Mouse (Mus musculus): Measurements from ENCODE around the gene Fars2. TPM values are rescaled to one million over a fixed set of nuclear protein-coding genes. Genes with fewer than 3 reads are reported as not detected.

The Fars2 gene
- polyA plus RNA-seq, 1 experiment from 2014 or later, result 33.0 TPM

DNA sequence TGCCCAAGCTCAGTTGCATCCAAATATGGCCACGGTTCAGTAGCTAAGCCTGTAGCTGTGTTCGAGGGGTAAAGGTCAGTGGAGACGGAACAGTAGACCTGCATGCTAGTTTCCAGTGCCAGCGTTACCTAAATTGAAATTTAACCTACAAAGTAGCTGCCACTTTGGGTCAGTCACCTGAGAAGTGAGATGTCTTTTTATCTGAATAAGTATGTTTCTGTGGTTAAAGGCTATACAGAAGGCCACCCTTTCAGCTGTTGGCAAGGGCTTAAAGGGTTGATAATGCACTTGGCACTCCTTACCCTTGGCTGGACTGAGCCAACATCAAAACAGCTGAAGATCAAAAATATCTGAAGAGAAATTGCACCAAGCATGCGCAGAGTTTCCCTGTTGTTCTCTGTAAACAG lies 349.3 kb downstream of the Fars2 start:
- Histone ChIP-seq H3K4me1 (ENCODE audit: control insufficient read depth, insufficient read depth, low read length) (peaks cover 7% of the 10 kb centered on the region), H3K4me3 (replicated peaks; ENCODE audit: low read depth, low read length) (no peak overlapping the region), H3K9ac (replicated peaks; ENCODE audit: low read length) (no peak overlapping the region), H3K4me2 (ENCODE audit: low read length) (no peak overlapping the region), H3K36me3 (ENCODE audit: control insufficient read depth, insufficient read depth, low read length) (no peaks in the 10 kb centered on the region), H3K9me3 (ENCODE audit: control insufficient read depth, low read length) (no peaks in the 10 kb centered on the region), H3K27me3 (ENCODE audit: control insufficient read depth, insufficient read depth, low read length) (no peaks in the 10 kb centered on the region), H3K27ac (replicated peaks; ENCODE audit: low read depth, low read length) (no peak overlapping the region)
- DNase-seq (no peak), ATAC-seq (ENCODE audit: low FRiP score, low TSS enrichment) (no peak)
- WGBS, result 95% methylated on average over 5 of the region's 5 CpGs

DNA sequence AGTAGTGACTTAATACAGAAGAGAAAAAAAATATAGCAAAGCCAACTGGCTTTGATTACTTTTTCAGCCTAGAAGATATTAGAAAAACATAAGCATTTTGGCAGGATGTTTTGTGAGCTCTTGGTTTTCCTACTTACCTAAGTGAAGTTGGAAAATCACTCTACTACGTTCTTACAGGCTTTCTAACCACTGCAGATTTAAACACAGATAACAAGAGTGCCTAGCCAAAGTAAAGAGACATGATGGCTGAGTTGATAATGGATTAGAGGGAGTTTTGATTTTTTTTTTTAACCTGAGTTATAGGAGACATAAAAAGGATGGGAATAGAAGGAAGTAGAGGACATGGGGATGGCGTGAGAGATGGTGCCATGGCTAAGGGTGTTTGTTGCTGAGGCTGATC lies 350.6 kb downstream of the Fars2 start:
- H3K4me2 ChIP-seq (ENCODE audit: low read length), result no peak overlapping the region
- H3K4me3 ChIP-seq (replicated peaks; ENCODE audit: low read depth, low read length), result no peak overlapping the region
- H3K4me1 ChIP-seq (ENCODE audit: control insufficient read depth, insufficient read depth, low read length), result peaks cover 7% of the 10 kb centered on the region
- no peaks in the 10 kb centered on the region for H3K9me3 ChIP-seq (ENCODE audit: control insufficient read depth, low read length)
- no peaks in the 10 kb centered on the region for H3K27me3 ChIP-seq (ENCODE audit: control insufficient read depth, insufficient read depth, low read length)
- H3K27ac ChIP-seq (replicated peaks; ENCODE audit: low read depth, low read length), result no peak overlapping the region
- no peaks in the 10 kb centered on the region for H3K36me3 ChIP-seq (ENCODE audit: control insufficient read depth, insufficient read depth, low read length)
- DNase-seq (no peak), ATAC-seq (ENCODE audit: low FRiP score, low TSS enrichment) (no peak)
- no peak overlapping the region for H3K9ac ChIP-seq (replicated peaks; ENCODE audit: low read length)
- 88% methylated on average over 2 of the region's 2 CpGs for WGBS

DNA sequence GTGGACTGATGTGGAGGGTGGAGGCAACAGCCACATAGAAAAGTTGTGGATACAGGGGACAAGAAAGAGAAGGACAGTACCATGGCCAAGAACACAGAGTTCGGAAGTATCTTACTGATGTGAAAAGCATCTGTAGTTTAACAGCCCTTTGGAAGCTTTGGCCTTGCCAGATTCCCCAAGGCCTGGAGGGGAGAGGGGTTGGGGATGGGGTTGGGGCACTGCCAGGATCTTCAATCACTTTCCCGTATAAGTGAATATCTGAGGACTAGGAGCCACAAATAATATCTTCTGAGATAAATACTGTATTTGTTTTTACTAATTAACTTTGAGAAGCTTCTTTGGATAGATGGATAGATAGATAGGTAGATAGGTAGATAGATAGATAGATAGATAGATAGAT lies 351.8 kb downstream of the Fars2 start:
- DNase-seq (no peak), ATAC-seq (ENCODE audit: low FRiP score, low TSS enrichment) (no peak)
- no peaks in the 10 kb centered on the region for H3K36me3 ChIP-seq (ENCODE audit: control insufficient read depth, insufficient read depth, low read length)
- H3K27me3 ChIP-seq (ENCODE audit: control insufficient read depth, insufficient read depth, low read length), result no peaks in the 10 kb centered on the region
- H3K4me2 ChIP-seq (ENCODE audit: low read length), result no peak overlapping the region
- no peak overlapping the region for H3K27ac ChIP-seq (replicated peaks; ENCODE audit: low read depth, low read length)
- no peak overlapping the region for H3K9ac ChIP-seq (replicated peaks; ENCODE audit: low read length)
- no peak overlapping the region for H3K4me3 ChIP-seq (replicated peaks; ENCODE audit: low read depth, low read length)
- 83% methylated on average over 2 of the region's 2 CpGs for WGBS
- H3K4me1 ChIP-seq (ENCODE audit: control insufficient read depth, insufficient read depth, low read length), result peaks cover 7% of the 10 kb centered on the region
- no peaks in the 10 kb centered on the region for H3K9me3 ChIP-seq (ENCODE audit: control insufficient read depth, low read length)

DNA sequence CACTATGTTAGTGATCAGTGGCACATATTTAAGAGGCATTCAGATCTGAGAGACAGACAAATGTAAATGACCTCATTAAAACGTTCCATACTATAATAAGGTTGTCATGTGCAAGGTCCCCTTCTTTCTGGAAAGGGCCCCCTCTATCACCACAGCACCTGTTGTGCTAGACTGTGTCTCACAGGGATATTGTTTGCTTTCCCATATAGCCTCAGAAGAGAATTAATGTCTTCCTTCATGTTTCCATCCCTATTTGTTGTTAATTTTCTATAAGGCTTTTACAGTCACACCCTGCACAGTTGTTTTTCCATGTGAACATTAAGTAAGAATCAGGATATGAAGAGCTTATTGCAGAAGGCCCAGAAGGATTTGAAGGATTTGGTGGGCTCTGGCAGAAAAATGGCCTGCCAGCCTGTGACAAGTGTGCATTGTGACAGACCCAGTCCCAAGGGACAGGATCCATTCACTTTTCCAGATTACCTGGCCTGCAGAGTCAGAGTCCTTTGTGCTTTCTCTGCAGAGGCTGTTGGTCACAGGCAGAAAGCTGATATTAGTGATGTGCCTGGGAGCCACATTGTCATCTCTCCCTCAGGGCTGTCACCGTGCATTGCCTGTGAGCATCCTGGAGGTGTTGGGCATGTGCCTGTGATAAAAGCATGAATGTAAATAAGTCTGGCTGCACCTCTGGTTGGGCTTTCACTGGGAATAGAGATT lies 352.4 kb downstream of the Fars2 start:
- 0 out of 2 replicates have a peak, but pooled peaks have one; percentile 8 for ATAC-seq (ENCODE audit: low FRiP score, low TSS enrichment)
- H3K27me3 ChIP-seq (ENCODE audit: control insufficient read depth, insufficient read depth, low read length), result no peaks in the 10 kb centered on the region
- no peak overlapping the region for H3K4me3 ChIP-seq (replicated peaks; ENCODE audit: low read depth, low read length)
- H3K4me1 ChIP-seq (ENCODE audit: control insufficient read depth, insufficient read depth, low read length), result peaks cover 7% of the 10 kb centered on the region
- no peak overlapping the region for H3K9ac ChIP-seq (replicated peaks; ENCODE audit: low read length)
- H3K4me2 ChIP-seq (ENCODE audit: low read length), result no peak overlapping the region
- H3K36me3 ChIP-seq (ENCODE audit: control insufficient read depth, insufficient read depth, low read length), result no peaks in the 10 kb centered on the region
- WGBS, result 26% methylated on average over 2 of the region's 2 CpGs
- H3K9me3 ChIP-seq (ENCODE audit: control insufficient read depth, low read length), result no peaks in the 10 kb centered on the region
- H3K27ac ChIP-seq (replicated peaks; ENCODE audit: low read depth, low read length), result peak overlapping the region; percentile 21
- peak; percentile 60 for DNase-seq

DNA sequence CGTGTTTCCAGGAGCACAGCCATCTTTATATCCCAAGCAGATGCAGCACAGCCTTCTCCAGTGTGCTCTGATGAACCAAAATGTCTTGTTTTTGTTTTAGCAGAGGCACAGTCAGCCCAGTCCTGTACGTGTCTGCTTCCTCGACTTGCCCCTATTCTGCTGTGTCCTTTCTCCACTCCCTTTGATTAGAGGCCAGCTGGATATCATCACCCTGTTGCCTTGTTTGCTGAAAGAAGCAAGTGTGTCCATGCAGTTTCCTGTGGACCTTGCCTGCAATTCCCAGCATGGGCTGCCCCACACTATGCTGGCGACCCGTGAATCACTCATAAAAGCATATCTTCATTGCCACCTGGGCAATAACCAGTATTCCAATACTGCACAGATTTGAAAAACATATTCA lies 360.4 kb downstream of the Fars2 start:
- Histone ChIP-seq H3K27me3 (ENCODE audit: control insufficient read depth, insufficient read depth, low read length) (no peaks in the 10 kb centered on the region), H3K4me1 (ENCODE audit: control insufficient read depth, insufficient read depth, low read length) (no peaks in the 10 kb centered on the region), H3K9me3 (ENCODE audit: control insufficient read depth, low read length) (no peaks in the 10 kb centered on the region), H3K27ac (replicated peaks; ENCODE audit: low read depth, low read length) (no peak overlapping the region), H3K9ac (replicated peaks; ENCODE audit: low read length) (no peak overlapping the region), H3K36me3 (ENCODE audit: control insufficient read depth, insufficient read depth, low read length) (no peaks in the 10 kb centered on the region), H3K4me3 (replicated peaks; ENCODE audit: low read depth, low read length) (no peak overlapping the region), H3K4me2 (ENCODE audit: low read length) (no peak overlapping the region)
- DNase-seq (no peak), ATAC-seq (ENCODE audit: low FRiP score, low TSS enrichment) (no peak)
- 89% methylated on average over 5 of the region's 5 CpGs for WGBS

DNA sequence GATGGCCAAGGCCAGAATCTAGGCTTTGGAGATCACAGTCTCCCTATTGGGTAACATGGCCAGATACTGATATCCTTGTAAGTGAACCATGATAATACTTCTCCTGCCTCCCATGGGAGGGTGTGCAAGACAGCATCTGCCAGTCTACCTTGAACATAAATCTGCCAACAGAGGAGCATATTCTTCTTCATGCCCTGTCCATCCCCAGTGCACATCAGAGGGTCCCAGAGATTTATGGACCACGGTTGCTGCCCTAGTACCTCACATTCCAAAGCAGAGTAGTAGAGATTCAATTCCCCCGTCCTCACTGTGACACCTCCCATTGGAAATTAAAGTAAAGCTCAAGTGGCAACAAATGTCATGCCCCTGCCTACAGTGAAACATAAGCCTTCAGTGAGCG lies 361.0 kb downstream of the Fars2 start:
- no peak overlapping the region for H3K27ac ChIP-seq (replicated peaks; ENCODE audit: low read depth, low read length)
- no peak overlapping the region for H3K4me2 ChIP-seq (ENCODE audit: low read length)
- H3K4me3 ChIP-seq (replicated peaks; ENCODE audit: low read depth, low read length), result no peak overlapping the region
- no peaks in the 10 kb centered on the region for H3K4me1 ChIP-seq (ENCODE audit: control insufficient read depth, insufficient read depth, low read length)
- no peaks in the 10 kb centered on the region for H3K27me3 ChIP-seq (ENCODE audit: control insufficient read depth, insufficient read depth, low read length)
- no peak; the same call in 1 of the 2 replicates for ATAC-seq (ENCODE audit: low FRiP score, low TSS enrichment)
- no peaks in the 10 kb centered on the region for H3K9me3 ChIP-seq (ENCODE audit: control insufficient read depth, low read length)
- 81% methylated on average over 3 of the region's 3 CpGs for WGBS
- DNase-seq, result no peak
- H3K36me3 ChIP-seq (ENCODE audit: control insufficient read depth, insufficient read depth, low read length), result no peaks in the 10 kb centered on the region
- no peak overlapping the region for H3K9ac ChIP-seq (replicated peaks; ENCODE audit: low read length)

DNA sequence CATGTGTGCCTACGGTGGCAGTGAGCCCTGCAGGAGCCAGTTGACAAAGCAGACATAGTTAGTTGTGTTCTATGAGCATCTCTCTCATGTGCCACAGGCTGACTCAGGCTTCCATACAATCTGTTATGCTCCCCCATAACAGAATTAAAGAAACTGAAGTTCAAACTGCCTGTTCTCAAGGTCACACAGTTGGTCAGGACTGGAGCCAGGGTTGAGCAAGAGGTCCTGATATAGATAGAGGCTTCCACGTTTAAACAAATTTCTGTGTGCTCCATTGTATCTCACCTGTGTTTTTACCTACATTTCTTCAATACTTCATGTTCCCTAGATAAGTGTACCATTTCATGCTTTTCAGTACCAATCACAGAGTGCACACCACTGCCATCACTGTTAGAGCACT lies 362.9 kb downstream of the Fars2 start:
- Histone ChIP-seq H3K27me3 (ENCODE audit: control insufficient read depth, insufficient read depth, low read length) (no peaks in the 10 kb centered on the region), H3K36me3 (ENCODE audit: control insufficient read depth, insufficient read depth, low read length) (no peaks in the 10 kb centered on the region), H3K4me2 (ENCODE audit: low read length) (no peak overlapping the region), H3K4me1 (ENCODE audit: control insufficient read depth, insufficient read depth, low read length) (no peaks in the 10 kb centered on the region), H3K4me3 (replicated peaks; ENCODE audit: low read depth, low read length) (no peak overlapping the region), H3K9ac (replicated peaks; ENCODE audit: low read length) (no peak overlapping the region), H3K27ac (replicated peaks; ENCODE audit: low read depth, low read length) (no peak overlapping the region), H3K9me3 (ENCODE audit: control insufficient read depth, low read length) (no peaks in the 10 kb centered on the region)
- DNase-seq, result no peak
- ATAC-seq (ENCODE audit: low FRiP score, low TSS enrichment), result no peak
- WGBS, result 95% methylated on average over 2 of the region's 2 CpGs

DNA sequence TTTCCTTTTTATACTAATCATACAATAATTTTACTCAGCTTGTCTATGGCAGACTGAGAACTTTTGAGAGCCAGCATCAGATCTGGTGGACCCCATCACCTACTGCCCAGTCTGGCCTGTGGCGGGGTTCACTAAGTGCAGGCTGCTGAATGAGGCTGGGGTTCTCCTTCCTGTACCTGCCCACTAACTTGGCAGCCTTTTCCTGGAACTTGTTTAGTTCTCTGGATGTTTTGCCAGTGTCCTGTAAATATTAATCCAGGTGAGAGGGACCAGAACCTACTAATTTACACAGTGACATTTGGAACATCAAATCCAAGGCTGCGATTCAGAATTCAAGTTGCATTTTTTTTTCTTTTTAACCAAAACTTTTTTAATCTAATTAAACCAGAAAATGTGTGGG lies 367.2 kb downstream of the Fars2 start:
- DNase-seq, result no peak

DNA sequence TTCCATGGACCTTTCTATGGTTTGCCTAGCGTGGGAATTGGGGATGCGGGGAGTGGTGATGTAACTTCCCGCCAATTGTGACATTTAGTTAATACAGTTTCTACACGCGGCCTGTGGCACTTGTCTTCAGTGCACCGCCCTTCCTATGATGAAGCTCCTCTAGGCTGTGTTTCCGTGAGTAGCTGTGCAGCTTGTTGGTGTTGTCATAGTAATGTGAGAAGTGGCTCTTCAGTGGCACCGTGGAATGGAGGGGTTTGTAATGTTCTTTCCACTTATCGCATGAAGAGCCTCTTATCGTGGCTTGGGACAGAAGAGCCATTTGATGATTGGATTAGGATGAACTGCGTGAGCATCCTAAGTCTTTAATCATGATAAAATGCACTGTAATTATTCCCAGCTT lies 369.5 kb downstream of the Fars2 start:
- DNase-seq, result no peak
- 91% methylated on average over 11 of the region's 11 CpGs for WGBS
- H3K4me2 ChIP-seq (ENCODE audit: low read length), result no peak overlapping the region
- no peaks in the 10 kb centered on the region for H3K27me3 ChIP-seq (ENCODE audit: control insufficient read depth, insufficient read depth, low read length)
- no peak overlapping the region for H3K27ac ChIP-seq (replicated peaks; ENCODE audit: low read depth, low read length)
- no peak overlapping the region for H3K4me3 ChIP-seq (replicated peaks; ENCODE audit: low read depth, low read length)
- no peaks in the 10 kb centered on the region for H3K36me3 ChIP-seq (ENCODE audit: control insufficient read depth, insufficient read depth, low read length)
- H3K9me3 ChIP-seq (ENCODE audit: control insufficient read depth, low read length), result no peaks in the 10 kb centered on the region
- H3K9ac ChIP-seq (replicated peaks; ENCODE audit: low read length), result no peak overlapping the region
- peaks cover 6% of the 10 kb centered on the region; the same call in 1 of the 2 replicates for H3K4me1 ChIP-seq (ENCODE audit: control insufficient read depth, insufficient read depth, low read length)
- ATAC-seq (ENCODE audit: low FRiP score, low TSS enrichment), result no peak

More for the DNA sequence above, 367.2 kb downstream of the Fars2 start:
- no peaks in the 10 kb centered on the region for H3K36me3 ChIP-seq (ENCODE audit: control insufficient read depth, insufficient read depth, low read length)
- no peak overlapping the region for H3K4me2 ChIP-seq (ENCODE audit: low read length)
- H3K4me3 ChIP-seq (replicated peaks; ENCODE audit: low read depth, low read length), result no peak overlapping the region
- ATAC-seq (ENCODE audit: low FRiP score, low TSS enrichment), result no peak
- no peak overlapping the region for H3K9ac ChIP-seq (replicated peaks; ENCODE audit: low read length)
- H3K27me3 ChIP-seq (ENCODE audit: control insufficient read depth, insufficient read depth, low read length), result no peaks in the 10 kb centered on the region
- WGBS, result 95% methylated on average over 2 of the region's 2 CpGs
- no peaks in the 10 kb centered on the region for H3K4me1 ChIP-seq (ENCODE audit: control insufficient read depth, insufficient read depth, low read length)
- H3K27ac ChIP-seq (replicated peaks; ENCODE audit: low read depth, low read length), result no peak overlapping the region
- no peaks in the 10 kb centered on the region for H3K9me3 ChIP-seq (ENCODE audit: control insufficient read depth, low read length)
